Mouse (Mus musculus) gastrocnemius, postnatal 10 days (tissue): ENCODE measurements at regions not wholly inside any gene's neighbourhood (a gene's known extent, or its start where the extent isn't known, plus 50 kb on each side); places are given as distances from the start of the nearest gene placed in this dataset.

Experiments used
- DNase-seq: peaks from one replicate; pipeline ENCODE4 v3.0.0; 2021; ENCODE audit warnings: mixed read lengths

DNA sequence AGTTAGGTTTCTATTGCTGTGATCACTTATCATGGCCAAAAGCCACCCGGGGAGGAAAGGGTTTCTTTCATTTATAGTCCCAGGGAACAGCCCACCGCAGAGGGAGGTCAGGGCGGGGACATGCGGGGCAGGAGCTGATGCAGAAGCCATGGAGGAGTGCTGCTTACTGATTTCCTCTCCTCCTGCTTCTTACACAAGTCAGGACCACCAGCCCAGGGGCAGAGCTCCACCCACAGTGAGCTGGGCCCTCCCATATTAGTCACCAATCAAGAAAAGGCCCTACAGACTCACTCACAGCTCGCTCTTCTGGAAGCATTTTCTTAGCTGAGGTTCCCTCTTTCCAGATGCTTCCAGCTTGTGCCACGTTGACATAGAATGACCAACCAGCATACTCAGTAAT is 90.7 kb upstream of the Pgrmc2 start:
- no peak for DNase-seq

DNA sequence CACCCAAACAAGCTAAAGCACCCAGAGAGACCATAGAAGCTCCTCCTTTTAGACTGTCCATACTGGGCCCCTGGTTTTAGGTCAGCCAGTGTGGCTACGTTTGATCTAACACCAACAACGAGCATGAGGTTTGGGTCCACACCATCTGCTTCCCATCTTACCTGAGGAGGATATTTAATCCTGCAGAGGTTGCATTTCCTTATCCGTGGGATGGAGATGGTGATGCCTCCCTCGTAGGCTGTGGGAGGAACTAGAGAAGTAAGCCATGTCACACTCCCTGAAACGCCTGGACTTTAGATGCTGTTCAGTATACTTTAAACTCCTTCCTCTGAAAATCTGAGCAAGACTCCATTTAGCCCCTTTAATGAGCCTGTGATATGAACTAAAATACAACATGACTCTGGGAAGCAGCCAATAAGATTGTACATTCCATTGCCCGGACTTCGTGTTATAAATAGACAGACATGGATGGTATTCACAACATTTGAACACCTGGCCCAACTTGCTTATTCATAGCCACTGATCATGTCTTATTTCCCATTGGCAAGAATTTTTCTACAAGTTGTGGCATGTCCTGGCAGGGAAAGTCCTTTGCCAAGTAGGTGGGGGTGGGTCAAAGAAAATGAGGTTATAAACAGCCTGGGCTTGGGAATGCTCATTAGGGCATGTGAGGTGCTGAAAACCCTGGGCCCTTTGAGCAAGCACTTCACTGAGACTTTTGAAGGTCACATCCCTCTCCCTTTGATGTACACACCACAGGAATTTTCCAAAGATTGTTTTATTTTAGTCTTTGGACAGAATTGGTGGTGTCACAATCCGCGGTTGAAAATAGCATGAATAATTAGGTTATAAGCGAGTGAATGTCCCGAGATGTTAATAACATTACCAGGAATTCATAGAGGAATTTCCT is 89.7 kb upstream of the Pgrmc2 start:
- no peak for DNase-seq

DNA sequence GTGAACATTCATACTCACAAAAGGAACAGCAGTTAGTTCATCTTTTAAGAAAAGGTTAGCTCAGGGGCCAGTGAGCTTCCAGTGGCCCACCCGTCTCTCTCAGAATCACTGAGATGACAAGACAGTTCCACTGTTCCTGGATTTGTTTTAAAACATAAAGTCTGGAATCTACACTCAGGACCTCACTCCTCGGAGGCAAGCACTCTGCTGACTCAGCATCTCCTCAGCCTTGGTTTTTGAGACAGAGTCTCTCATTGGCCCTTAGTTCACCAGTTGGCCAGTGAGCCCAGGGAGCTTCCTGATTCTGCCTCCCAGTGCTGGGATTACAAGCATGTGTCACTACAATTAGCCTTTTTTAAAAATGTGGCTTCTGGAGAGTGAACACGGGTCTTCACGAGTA is 88.9 kb upstream of the Pgrmc2 start:
- no peak for DNase-seq

DNA sequence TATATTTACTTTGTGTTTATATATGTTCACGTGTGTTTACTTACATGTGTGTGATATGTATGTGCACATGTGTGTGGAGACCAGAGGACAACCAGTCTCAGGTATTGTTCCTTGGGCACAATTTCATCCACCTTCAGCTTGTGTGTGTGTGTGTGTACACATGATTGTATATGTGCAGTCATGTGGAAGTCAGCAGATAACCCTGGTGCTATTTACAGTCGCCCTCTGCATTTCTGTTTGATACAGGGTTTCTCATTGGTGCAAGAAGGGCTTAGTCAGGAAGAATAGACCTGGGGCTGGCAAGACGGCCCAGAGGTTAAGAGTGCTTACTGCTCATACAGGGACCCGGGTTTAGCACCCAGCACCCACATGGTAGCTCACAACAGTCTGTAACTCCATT is 88.5 kb upstream of the Pgrmc2 start:
- DNase-seq: no peak

DNA sequence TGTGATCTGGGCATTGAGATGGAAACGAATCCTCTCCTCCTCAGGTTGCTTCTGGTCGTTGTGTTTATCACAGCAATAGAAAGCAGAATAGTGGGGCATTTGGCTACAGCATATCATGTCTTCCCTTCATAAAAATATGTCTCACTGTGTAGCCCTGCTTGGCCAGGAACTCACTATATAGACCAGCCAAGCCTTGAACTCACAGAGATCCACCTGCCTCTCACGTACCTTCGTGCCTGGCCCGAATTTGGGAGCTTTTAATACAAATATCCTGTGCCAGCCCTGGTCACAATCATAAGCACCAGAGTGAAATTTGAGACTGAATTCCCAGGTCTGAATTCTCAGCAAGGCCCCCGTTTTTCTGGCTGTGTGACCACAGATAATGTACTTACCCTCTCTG is 87.7 kb upstream of the Pgrmc2 start:
- no peak for DNase-seq

DNA sequence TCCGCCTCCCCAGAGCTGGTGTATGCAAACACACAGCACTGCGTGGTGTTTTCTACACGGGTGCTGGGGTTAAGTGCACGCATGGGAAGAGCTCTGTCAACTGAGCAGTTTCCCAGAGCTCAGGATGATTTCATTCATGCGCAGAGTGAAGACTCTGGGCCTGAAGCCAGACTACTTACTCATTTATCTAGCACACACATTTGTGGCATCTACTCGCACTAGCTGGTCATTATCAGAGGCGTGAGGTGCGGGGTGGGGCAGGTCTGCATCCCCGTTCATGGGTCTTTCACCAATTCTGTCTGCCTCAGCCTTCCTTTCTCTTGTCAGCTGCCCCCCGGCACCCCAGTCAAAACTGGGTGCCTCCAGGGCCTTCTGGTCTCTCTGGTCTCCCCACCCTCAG is 86.6 kb upstream of the Pgrmc2 start:
- DNase-seq: no peak

DNA sequence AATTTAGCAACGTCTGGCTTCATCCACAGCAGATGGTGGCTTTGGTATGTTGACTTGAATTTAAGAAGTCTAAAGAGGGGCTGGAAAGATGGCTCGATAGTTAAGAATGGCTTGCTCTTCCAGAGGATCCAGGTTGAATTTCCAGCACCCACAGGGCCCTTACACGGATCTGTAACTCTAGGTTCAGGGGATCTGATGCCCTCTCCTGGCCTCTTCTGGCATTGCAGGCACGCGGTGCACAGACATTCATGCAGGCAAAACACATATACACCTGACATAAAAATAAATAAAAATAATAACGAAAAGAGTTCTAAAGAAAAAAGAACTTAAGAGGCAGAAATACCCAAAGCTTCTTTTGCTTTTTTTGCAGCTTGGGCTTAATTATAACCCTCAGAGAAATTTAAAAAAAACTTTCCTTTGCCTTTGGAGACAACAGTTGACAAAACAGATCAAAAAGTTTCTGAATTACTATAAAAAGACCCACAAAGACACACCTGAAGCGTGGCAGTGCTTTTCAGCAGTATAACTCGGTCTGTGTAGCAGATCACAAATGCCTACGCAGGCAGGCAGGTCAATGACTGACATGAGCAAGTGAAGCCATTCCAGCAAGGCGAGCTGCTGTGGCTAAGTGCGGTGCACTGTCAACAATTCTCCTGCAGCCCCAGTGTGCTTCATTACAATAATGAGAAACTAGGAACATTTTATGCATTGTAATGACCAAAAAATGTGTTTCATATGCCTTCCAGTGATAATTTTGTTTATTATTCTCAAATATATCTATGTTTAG is 85.5 kb upstream of the Pgrmc2 start:
- no peak for DNase-seq

DNA sequence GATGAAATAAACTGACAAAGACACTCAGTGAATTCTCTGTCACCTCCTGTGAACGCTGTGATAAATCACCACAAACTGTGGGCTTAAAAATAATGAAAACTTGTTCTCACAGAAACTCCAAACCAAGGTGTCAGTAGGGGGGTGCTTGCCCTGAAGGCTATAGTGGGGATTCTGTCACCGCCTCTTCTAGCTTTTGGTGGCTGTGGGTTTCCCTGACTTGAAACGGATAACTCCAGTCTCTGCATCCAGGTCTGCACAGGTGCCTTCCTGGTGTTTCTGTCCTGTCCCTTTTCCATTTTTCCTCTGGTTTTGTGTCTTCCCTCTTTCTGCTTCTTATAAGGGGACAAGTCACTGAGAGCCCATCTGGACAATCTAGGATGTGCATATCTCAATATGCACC is 84.6 kb upstream of the Pgrmc2 start:
- DNase-seq: no peak

DNA sequence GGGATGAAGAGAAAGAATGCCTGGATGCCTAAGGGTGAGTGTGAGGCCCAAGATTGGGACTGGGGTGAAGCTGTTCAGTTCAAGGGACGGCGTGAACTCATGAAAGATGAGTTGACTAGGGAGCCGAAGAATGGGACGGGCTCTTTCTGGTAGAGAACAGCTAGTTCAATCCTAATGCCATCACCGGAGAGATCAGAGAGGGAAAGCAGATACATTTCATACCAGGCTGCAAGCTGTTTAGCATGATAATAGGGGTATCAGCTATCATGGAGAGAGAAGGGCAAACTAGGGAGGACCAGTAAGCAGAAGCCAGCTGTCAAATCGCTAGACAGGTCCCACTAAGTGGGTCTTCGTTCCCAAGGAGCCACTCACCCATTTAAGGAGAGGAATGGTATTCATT is 81.9 kb upstream of the Pgrmc2 start:
- no peak for DNase-seq

DNA sequence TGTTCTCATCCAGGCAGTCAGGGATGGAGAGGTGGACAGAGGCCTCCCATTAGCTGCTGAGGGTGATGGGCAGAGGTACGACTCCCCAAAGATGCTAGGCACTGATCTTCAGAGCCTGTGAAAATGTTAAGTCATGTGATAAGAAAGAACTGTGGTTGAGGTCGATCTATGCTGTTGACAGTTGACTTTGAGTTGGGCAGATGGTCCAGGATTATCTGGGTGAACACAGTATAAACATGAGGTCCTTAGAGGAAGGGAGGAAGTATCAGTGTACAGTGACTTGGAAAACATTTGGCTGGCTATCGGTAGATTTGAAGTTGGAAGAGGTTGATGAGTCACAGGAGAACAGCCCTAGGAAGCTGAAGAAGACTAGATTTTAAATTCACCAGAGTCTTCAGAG is 80.9 kb upstream of the Pgrmc2 start:
- DNase-seq: no peak

DNA sequence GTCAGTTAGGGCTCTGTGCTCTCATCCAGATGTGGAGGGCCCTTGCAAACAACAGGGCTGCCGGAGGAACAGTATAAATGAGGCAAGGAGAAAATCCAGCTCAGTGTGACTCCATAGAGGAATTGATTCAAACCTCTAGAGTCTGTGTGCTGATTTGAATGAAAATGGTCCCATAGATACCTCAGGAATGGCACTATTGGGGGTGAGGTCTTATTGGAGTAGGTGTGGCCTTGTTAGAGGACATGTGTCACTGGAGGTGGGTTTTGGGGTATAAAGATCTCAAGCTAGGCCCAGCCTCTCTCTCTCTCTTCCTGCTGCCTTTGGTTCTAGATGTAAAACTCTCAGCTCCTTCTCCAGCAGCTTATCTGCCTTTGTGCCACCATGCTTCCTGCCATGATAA is 79.7 kb upstream of the Pgrmc2 start:
- DNase-seq: no peak

DNA sequence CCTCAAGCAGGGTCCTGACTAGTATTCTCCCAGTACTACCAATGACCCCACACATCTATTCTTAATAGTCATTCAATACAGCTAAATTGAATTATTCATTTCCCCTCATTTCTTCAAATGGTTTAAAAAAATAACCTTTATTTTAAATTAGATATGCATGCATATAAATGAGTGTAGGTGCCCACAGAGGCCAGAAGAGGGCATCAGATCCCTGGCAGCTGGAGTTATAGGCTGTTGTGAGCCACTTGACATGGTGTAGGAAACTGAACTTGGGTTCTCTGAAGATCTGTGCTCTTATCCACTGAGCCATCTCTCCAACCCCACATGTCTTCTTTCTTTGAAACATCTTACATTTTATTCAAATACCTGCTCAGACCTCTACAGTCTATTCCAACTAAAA is 77.8 kb upstream of the Pgrmc2 start:
- DNase-seq: no peak

DNA sequence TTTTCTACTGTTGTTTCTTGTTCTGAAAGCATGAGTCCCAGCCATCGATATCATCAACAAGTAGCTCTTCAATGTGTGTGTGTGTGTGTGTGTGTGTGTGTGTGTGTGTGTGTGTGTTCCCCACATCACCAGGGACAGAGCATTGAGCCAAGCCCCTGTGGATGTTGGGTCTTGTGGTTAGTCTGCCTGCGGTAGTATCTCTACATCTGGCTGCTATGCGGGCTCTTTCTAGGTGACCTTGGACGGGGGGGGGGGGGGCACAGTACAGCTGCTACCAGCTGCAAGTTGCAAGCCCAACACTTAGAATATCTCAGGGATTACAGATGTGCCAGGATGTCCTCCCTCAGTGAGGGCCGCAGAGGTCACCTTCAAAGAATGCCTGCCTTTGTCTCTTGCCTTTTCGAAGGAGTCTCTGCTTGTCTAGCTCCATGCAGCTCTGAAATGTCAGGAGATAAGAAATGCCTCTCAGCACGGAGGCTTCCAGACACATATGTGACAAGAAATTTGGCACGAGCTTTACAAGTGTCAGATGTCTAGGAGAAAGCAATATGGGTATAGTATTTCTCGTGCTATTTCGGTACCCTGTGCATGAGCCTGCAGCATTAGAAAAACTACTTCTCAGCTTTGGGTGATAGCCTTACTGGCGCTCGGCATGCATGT is 75.6 kb upstream of the Pgrmc2 start:
- DNase-seq: no peak

DNA sequence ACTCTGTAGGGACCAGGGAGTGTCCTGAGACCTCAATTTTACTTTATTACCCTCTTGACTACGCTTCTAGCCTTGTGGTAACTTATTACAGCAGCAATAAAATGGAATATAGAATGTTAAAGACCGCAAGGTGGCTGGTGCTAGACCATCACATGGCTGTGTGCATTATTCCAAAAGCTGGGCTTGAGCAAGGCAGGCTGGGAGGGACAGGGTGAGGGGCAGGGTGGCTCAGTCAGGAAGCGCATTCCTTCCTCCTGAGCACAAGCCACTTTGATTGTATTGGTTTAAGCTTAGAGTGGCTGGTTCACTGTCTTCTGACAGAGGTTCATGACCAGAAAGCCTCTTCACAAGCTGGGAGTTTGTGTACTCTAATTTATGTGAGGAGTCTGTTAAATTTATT is 74.6 kb upstream of the Pgrmc2 start:
- no peak for DNase-seq

DNA sequence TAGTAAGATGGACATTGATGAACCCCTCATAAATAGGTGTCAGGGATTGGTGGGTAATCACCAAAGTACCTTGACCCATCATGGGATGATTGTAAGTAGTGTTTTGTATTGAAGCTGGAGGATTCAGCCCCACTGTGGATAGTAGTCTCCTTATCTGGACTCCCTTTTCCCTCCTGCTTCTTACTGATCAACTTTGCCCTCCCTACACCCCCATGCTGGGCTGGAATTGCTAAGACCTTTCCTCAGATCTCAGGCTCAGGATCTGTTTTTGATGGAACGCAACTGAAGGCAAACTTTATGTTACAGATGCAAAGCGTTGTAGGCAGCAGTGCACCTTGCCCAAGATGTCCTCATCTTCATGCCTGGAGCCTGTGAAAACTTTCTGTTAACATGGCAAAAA is 73.7 kb upstream of the Pgrmc2 start:
- DNase-seq: no peak

DNA sequence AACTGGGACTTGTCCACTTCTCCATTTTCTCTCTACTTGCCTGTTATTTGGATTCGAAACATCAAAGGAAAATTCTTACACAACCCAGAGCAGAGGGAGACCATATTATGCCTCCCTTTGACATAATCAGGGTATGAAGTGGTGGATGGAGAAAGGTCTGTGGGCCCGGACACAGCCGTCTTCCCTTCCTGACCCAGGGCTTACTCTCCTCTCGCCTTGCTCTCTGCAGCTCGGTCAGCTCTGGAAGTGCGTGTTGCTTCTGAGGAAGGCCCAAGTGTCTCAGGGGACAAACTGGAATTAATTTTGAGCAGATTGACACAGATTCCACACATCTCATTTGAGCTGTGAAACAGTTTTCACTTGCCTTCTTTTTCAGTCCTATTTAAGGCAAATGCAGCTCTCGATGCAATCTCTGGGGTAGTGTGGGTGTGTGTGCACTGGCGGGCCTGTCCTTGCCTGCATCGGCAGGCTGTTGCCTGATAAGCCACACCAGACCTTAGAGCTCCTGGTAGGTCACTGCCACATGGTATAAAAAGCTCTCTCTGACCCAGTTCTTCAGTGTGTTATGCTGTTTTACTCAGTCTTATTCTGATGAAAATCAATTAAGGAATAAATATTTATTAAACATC is 72.4 kb upstream of the Pgrmc2 start:
- no peak for DNase-seq

DNA sequence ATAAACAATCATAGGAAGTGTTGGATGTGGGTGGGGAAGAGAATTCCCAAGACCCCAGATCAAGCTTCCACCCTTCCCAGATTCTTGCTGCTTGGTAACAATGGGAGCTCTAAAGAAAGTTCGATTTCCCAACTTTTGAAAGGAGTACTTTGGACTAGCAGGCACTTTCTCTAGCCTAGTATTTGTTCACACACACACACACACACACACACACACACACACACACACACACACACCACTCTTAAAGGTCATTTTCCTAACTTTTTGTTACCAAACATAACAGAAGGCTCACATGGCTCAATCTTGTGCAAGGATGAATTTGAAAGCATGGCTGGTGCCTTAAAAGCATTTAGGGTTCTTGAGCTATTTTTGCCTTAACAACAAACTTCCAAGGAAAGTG is 71.6 kb upstream of the Pgrmc2 start:
- no peak for DNase-seq

DNA sequence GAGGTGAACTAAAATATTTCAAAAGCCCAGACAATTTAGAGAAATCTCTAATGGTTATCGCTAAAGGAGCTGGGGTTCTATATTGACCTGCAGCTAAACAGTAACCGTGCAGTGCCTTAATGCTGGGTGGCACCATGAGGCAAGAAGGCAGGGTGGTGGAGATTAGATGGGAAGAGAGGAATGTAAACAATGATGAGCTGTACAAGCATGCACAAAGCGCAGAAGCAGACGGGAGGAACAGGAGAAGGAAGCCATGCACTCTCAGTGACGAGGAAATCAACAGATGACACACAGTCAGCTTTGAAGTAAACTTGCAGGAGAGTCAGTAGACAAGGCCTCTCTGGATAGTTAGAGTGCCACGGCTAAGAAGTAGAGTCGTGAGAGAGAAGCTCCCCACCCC is 69.1 kb upstream of the Pgrmc2 start:
- DNase-seq: no peak

DNA sequence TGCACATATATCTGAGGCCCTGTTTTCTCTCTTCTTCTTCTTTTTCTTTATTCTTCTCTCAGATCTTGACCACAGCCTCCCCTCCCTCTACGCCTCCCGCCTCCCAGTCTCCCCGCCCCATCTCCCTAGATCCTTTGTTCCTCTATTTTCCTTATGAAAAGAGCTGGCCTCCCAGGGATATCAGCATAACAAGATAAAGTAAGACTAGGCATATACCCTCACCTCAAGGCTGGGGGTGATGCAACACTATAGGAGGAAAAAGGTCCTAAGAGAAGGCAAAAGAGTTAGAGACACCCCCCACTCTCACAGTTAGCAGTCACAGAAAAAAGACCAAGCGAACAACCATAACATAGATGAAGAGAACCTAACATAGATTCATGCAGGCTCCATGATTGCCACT is 57.5 kb upstream of the Pgrmc2 start:
- no peak for DNase-seq

DNA sequence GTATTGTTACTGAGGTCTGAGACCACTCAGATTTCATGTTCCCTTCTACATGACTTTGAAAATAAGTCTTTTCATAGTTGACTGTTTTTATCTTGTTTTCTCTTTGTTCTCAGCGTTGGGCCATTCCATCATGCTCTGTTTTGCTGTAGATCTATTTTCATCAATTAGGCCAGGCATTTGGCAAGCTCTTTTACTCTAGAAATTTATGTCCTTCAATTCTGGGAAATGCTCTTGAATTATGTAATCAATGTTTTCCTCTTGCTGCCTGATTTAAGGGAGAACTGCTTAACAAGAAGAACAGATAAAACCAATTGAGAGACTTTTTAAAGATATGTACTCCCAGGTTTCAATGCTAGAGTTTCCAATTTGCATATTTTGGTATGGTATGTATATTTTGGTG is 55.1 kb upstream of the Pgrmc2 start:
- DNase-seq: no peak

DNA sequence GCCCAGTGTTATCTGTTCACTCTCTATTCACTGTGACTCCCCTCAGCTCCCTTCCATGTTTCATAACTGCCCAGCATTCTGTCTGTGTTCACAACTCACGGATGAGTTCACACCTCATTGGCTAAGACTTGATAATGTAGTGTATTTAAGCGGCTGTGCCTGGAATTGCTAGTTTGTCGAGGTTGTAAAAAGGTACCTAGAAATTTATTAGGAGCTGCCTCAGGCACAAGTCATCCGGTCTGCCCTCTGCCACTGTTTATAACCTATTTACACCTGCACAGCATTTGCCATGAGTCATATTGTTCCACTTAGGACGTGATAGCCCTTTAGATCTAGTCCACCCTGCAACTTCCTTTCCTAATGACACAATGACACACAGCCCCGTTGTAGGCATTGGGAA is 50.0 kb upstream of the Pgrmc2 start:
- DNase-seq: no peak
